Mouse (Mus musculus): ENCODE results near the gene Otud3.

The Otud3 gene

DNA sequence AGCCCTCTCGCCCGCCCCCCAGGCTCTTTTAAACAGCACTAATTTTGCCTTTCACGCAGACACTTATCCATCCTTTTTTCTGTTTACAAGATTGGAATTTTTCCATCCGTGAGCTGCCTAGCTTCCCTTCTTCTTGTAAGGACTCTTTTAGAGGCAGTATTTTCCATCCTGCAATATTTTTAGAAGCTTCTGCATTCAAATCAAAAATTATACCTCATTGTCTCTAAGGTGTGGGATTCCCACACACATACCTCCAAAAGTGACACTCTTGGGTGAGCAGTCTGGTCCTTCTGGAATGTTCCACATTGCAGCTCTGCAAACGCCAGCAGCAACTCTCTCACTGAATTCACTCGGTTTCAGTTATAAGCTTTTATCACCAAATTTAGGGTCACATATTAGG, 60.8 kb downstream of the Otud3 start:
- no peak for DNase-seq (ENCODE audit: low spot score)

DNA sequence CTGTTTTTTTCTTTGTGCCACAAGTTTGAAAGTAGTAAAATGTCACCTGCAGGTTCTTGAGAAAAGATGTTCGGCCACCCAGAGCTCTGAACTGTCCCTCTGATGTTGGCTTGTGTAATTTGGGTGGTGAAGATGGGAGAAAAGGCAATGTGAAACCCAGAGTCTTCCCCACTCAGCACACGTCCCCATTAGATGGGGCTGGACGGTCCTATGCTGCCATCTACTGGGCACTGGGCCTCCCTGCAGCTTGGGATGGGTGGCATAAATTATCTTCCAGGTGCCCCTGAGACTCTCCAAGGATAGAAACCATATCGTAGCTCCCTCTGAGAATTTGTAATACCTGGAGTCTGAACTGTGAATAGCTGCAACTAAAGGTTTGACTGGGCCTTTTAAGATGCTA, 62.3 kb downstream of the Otud3 start:
- peak; percentile 17 for DNase-seq (ENCODE audit: low spot score)
